Mouse (Mus musculus): Measurements from ENCODE around the gene Slc5a4a.
A peak's percentile ranks its signal among the peaks of the same experiment; 100 is the strongest.

Slc5a4a gene

GRCm38 (mm10) chr10:76147278-76147677 lies at the start of gene Slc5a4a:
Gene Slc5a4a (plus strand): TSS chr10:76147451.
- DNase-seq: no peak

GRCm38 (mm10) chr10:76110861-76111260 lies 36.4 kb upstream of the Slc5a4a start, which contains the start of gene Slc5a4b:
Gene Slc5a4b (minus strand): TSS chr10:76110961.
- no peak for DNase-seq

GRCm38 (mm10) chr10:76117966-76118365 lies 29.3 kb upstream of the Slc5a4a start:
- DNase-seq: peak; percentile 75

GRCm38 (mm10) chr10:76118741-76119140 lies 28.5 kb upstream of the Slc5a4a start:
- peak; percentile 49 for DNase-seq

- peak; percentile 23 for DNase-seq
Observed at GRCm38 (mm10) chr10:76120124-76120711, 27.0 kb upstream of the Slc5a4a start.

- DNase-seq: no peak
Observed at GRCm38 (mm10) chr10:76121495-76121894, 25.8 kb upstream of the Slc5a4a start.

- DNase-seq: no peak
Observed at GRCm38 (mm10) chr10:76132506-76132905, 14.7 kb upstream of the Slc5a4a start.

- DNase-seq: no peak
Observed at GRCm38 (mm10) chr10:76136318-76136717, 10.9 kb upstream of the Slc5a4a start.

- no peak for DNase-seq
Observed at GRCm38 (mm10) chr10:76146846-76147245, 405 bp upstream of the Slc5a4a start.

GRCm38 (mm10) chr10:76155911-76156310 lies 8.7 kb downstream of the Slc5a4a start:
- no peak for DNase-seq

- DNase-seq: no peak
Observed at GRCm38 (mm10) chr10:76157528-76157927, 10.3 kb downstream of the Slc5a4a start.

- no peak for DNase-seq
Observed at GRCm38 (mm10) chr10:76158009-76158408, 10.8 kb downstream of the Slc5a4a start.

- no peak for DNase-seq
Observed at GRCm38 (mm10) chr10:76174899-76175298, 27.6 kb downstream of the Slc5a4a start.

GRCm38 (mm10) chr10:76185216-76185615 lies 38.0 kb downstream of the Slc5a4a start:
- no peak for DNase-seq

GRCm38 (mm10) chr10:76188010-76188409 lies 40.8 kb downstream of the Slc5a4a start:
- no peak for DNase-seq

- no peak for DNase-seq
Observed at GRCm38 (mm10) chr10:76201416-76201815, 54.2 kb downstream of the Slc5a4a start.

- peak; percentile 89 for DNase-seq
Observed at GRCm38 (mm10) chr10:76201978-76202377, 54.7 kb downstream of the Slc5a4a start.

- peak; percentile 53 for DNase-seq
Observed at GRCm38 (mm10) chr10:76203798-76204283, 56.6 kb downstream of the Slc5a4a start.

- no peak for DNase-seq
Observed at GRCm38 (mm10) chr10:76207262-76207796, 60.1 kb downstream of the Slc5a4a start.

- DNase-seq: no peak
Observed at GRCm38 (mm10) chr10:76209241-76209640, 62.0 kb downstream of the Slc5a4a start.

- DNase-seq: no peak
Observed at GRCm38 (mm10) chr10:76210806-76211205, 63.6 kb downstream of the Slc5a4a start.

- no peak for DNase-seq
Observed at GRCm38 (mm10) chr10:76212121-76212520, 64.9 kb downstream of the Slc5a4a start.

- DNase-seq: no peak
Observed at GRCm38 (mm10) chr10:76214161-76214560, 66.9 kb downstream of the Slc5a4a start.

GRCm38 (mm10) chr10:76217056-76217455 lies 69.8 kb downstream of the Slc5a4a start:
- DNase-seq: peak; percentile 1

GRCm38 (mm10) chr10:76218240-76218639 lies 71.0 kb downstream of the Slc5a4a start:
- peak; percentile 4 for DNase-seq

Measured in kidney, postnatal 10 days (tissue).